Mouse (Mus musculus) telencephalon, adult 2 months (tissue): ENCODE results near the gene Gm37240.

Source experiments
- DNase-seq: peaks from one replicate; pipeline ENCODE4 v3.0.0-alpha.2; 2011; ENCODE audit warnings: low read depth, low spot score

The Gm37240 gene

DNA sequence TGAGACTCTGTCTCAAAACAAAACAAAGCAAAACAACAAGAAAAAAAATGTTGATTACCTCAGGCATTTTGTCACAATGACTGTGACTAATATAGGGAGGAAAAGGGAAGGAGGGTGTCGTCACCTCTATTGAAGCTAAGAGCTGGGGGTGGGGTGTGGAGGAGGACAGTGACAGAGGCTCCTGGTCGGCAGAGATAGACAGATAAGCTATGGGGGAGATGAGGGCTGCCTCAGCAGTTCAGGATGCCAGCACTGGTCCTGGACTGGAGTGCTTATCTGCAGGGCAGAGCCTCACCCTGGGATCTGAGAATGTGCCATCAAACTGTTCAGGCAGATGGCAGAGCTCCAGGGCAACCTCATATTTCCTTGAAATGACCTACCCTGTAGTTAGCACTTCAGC is 1115.3 kb downstream of the Gm37240 start:
- no peak for DNase-seq

DNA sequence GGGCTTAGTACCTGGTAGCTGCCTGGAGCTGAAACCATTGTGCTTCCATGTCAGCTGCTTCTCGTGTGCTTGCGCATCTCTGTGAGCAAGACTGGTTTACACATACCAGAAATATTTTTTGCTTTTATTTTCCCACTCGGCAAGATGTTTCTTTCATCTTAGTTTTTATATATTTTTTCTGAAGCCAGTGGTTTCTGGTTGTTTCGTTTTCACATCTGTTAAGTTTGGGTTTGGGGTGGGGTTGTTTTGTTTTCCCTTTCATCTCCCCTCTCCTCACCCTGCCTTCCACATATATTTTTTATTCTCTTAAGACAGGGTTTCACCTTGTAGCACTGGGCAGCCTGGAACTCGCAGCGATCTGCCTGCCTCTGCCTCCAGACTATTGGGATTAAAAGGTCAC is 1116.8 kb downstream of the Gm37240 start:
- DNase-seq: no peak

DNA sequence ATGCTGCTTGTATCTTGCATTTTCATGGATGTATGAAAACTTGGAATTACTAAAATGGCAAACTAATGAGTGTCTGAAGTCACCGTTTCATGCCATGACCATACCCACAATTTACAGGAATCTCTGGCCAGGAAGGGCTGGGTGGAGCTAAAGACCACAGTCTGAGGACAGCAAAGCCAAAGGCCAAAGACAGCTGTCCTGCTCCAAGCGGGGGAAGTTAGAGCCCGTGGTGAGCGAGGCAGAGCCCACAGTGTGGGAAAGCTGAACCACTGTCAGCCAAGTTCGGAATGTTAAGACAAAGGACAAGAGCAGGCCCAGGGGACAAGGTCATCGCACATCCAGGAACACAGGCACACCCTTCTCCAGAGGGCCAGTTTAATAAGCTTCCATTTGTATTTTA is 1117.9 kb downstream of the Gm37240 start:
- DNase-seq: no peak

DNA sequence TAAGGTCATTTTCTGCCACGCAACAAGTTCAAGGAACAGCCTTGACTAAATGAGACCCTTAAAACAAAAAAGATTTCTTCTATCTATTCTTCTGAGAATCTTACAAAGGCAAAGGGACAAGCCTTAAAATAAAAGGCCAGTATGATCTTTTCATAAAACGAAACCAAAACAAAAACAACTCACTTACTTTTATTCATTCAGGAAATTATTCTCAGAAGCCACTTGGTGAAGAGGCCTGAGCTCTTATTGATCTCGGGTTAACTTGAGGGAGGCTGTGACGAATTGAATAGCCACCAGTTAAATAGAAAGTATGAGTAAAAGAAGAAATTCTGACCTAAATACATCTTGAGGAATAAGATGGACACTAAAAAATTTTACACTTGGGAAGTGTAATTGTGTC is 1118.4 kb downstream of the Gm37240 start:
- no peak for DNase-seq

DNA sequence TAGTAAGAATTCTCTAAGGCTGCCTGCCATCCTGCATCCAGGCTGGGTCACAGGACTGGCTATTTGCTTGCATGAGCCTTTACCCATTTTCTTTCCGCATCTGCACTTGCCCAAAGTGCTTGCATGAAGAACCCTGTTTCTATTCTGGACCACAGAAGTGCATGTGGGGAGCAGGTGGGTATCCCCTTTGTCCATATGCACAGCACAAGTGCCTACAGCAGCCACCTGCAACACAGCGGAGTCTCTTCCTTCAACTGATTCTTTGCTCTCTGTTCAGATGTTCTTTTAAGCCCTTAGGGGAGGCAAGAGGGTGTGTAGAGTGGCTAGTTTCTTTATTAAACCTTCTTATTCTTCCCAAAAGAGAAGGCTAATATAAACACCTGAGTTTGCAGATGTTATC is 1133.5 kb downstream of the Gm37240 start:
- DNase-seq: no peak

DNA sequence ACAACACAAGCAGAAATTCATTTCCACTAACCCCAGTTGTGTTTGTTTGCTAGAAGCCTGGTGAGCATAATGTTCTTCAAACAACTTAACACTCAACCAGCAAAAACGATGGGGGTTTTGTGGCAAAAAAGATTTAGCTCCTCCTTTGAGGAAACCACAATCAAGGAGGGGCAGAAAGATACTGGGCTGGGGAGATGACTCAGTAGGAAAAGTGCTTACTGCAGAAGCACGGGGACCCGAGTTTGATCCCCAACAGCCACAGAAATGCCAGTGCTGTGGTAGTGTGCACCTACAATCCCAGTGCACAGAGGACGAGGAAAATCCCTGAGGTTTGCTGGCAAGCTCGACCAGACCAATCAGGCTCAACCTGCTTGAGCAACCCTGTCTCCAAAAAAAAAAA is 1138.1 kb downstream of the Gm37240 start:
- no peak for DNase-seq

DNA sequence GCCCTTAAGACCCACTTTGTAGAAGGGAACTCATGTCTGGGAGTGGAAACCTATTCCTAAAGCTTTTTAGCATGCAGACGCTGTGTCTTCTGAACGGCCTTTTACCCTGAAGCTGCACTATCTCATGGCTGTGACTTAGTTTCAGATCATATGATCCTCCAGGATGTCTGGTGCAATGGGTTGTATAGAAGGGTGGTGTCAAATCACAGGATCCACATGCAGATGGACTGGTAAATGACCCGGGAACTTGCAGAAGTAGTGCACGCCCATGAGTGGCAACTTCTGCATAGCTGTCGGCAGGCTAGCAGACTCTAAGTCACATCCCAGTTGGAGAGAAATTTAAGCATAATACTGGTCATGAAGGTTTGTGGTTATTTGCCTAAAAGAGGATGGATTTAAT is 1139.2 kb downstream of the Gm37240 start:
- no peak for DNase-seq

DNA sequence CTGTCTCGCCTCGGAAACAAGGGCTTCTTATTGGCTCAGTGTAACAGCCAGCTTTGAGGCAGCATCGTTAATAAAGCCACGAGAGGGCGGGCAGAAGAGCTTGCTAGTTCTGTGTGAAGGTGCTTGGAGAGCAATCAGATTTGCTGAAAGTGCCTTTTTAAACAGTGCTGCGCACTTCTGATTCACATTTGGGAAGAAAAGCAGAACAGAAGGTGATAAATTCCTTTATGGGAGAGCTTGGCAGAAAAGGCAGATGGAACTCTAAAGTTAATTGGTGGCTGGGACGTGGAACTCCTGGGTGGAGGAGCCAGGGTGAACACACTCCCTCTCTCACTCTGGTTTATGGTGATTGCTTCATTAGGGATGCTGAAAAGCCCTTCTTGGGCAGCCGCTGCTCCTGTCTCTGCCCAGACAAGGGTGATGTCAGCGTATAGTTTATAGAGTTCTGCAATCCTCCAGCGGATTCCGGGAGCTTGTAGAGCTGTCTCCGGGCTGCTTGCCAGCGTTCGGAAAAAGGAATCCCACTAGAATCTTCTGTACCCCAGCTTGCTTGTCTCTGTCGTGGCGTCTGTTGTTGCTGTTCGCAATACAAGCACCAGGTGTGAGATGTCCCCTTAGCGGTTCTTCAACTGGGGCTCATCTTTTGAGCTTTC is 1141.7 kb downstream of the Gm37240 start:
- DNase-seq: peak; percentile 77

DNA sequence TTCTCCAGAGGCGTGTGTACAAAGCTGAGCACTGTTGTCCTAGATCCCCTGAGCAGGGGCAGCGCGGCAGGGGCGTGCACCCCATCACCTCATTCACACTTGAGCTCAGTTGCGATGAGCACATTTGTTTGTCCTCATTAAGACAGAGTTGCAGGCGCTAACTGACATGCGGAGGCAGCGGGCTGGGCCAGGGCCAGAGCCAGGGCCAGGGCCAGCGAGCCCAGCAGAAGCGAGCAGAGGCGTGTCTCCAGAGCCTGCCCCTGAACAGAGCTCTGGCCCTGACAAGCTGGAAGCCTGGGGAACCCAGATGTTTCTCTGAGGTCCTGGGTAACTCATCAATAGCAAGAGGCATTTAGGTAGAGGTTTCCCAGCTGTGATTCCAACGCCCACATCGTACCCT is 1142.6 kb downstream of the Gm37240 start:
- DNase-seq: no peak

DNA sequence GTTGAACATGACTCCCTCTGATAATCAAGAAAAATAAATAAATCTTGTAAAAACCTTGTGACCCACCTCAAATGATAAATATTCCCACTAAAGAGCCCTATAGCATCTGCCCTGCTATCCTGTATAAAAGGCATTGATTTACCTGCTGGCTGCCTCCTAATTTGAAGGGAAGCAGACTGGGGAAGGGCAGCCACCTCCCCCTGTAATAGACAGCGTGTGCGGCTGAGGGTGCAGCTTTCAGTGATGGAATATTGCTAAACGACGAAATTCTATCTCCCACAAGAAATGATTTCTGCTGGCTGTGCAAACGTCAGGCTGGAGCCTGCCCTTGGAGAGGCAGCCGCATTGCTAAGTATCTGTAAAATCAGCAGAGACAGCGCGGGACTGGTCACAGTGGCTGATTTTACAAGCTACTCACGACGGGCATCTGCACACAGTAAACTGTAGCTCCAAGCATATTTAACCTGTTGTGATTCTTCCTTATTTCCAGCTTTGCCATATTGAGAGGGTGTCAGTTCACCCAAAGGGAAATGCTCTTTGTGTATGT is 1147.2 kb downstream of the Gm37240 start:
- DNase-seq: no peak

DNA sequence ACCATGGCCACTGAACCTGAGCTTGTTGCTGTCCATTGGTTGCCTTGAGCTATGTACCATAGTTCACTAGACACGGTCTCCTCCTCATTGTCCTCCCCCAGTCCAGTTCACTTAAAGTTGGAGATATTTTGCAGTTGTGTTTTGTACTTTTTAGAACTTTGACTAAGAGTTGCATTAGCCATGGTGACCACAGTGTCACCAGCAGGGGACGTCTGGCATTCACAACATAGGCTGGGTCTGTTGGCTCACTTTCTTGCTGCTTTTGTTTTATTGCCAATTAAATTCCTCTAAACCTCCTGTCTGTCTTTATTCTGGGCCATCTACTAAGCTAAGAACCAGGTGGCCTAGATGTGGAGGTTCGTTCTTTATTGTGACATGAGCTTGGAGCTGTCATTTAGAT is 1150.2 kb downstream of the Gm37240 start:
- no peak for DNase-seq

DNA sequence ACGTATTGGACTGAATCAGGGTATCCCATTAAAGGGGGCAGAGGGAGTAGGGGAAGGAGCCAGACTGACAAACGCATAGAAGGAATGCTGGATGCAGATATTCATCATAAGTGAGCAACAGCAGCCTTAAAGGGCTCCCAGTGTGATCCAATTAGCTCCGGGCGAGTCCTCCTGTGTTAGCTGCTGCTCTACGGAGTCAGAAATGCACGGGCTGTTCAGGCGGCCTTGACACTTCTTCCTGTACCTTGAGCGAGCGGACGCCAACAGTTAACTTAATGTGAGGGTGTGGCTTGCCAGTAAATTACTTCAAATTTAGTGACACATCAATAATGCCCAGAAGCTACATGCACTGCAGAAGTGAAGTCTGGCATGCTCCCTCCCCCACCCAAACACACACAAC is 1151.6 kb downstream of the Gm37240 start:
- no peak for DNase-seq

DNA sequence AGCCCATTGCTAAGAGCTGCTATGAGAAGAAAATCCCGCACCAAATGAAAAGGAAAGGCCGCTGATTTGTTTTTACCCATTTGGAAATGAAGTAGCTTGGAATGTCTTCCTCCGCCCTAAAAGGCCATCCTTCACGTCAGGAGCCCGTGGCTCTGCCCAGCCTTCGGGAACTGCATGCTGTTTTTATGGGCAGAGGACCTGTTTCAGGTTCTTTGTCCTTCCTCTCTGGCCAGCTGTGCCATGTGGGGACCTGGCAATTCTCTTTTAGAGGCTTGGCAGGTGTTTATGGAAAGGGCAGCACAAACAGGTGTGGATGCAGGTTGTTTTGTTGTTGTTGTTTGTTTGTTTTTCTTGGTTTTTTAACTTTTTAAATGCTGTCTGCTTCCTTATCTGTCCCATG is 1154.8 kb downstream of the Gm37240 start:
- DNase-seq: no peak

DNA sequence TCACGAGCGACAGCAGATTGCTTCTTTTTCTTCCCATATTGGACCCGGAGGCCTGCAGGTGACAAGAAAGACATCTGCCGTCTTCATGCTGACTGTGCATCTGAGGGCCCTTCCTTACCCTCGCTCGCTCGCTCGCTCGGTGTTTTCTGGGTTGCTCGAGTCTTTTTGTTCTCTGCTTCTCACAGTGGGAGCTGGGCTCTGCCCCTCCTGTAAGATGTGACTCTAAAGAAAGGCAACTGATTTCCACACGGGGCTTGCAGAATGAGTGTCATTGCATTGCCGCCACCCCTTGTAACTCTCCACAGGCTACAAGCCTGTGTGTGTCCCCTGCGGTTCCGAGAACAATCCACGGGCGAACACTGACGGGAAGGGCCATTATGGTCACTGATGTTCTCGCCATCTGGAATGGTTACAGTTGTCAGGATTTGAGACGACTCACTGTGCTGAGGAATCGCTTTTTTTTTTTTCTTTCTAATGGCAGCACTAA is 1155.3 kb downstream of the Gm37240 start:
- DNase-seq: no peak

DNA sequence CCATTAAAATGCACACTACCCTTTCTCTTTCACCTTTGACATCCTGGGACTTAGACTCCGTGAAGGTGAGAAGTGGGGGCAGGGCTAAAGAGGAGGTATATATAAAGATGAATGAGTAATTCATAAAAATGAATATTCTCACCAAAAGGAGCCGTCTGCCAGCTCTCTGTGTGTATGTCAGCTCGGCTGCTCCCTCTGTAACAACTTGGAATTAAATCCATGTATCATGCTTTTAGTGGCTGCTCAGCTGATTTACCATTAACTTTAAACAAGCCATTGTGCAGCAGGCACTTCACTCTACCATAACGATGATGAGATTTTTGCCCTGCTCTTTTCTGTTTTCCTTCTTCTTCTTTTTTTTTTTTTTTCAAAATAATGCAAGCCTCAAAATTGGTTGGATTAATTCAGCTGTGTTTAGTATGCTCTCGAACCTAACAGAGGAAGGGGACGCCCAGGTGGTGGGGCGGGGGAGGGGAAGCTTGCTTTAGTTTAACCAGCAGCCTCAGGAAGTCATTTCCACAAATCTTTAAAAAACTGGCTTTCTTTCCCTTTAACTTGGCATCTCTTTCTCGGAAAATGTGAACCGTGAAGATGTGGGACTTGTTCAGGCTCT is 1155.8 kb downstream of the Gm37240 start:
- peak; percentile 10 for DNase-seq

DNA sequence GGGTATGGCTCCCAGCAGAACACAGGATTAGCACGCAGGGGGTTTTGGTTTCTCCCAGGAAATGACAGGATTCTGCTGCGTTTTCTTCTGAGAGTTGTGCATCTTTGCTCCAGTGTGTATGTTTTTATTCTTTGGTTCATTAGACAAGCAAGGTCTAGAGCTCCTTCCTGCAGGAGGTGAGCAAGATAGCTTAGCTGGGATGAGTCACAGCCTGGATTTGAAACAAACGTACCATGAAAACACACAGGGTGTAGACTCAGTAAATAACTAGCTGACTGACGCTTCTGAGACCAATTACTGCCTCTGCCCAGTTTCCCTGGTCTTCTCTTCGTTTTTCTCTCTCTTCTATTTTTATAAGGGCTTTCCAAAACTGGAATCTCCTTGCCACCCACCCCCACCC is 1156.3 kb downstream of the Gm37240 start:
- DNase-seq: peak; percentile 3

DNA sequence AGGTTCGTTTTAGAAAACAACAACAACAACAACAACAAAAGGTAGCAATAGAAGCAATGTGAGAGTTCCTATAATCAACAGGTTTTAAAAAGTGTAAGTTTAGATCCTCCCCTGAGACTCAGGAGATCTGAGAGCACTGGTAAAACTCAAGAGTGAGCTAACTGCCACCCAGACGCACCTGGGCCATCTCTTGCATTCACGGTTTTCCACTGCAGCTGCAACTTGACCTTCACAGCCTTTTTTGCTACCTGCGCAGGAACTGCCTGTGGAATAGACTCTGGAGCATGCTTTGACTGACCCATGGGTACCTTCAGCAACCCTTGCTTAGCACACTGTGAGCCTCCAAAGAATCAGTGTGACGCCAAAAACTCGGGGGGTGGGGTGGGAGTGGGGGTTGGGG is 1157.5 kb downstream of the Gm37240 start:
- DNase-seq: no peak

DNA sequence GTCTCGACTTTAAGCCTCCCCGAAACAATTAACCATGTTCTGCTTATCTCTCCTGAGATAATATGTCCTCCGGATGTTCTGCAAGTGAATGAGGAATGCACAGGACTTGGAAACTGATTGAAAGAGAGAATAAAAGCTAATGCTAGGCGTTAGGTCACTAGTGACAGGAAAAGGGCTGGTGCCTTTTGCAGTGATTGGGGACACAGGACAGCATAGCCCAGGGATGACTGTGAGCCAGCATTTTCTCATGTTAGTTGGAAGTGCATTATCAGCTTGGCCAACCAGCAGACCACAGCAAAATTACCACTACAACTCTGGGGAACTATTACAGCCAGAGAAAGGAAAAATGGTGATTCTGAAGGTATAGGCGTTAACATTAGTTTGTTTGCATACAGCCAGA is 1163.3 kb downstream of the Gm37240 start:
- no peak for DNase-seq

DNA sequence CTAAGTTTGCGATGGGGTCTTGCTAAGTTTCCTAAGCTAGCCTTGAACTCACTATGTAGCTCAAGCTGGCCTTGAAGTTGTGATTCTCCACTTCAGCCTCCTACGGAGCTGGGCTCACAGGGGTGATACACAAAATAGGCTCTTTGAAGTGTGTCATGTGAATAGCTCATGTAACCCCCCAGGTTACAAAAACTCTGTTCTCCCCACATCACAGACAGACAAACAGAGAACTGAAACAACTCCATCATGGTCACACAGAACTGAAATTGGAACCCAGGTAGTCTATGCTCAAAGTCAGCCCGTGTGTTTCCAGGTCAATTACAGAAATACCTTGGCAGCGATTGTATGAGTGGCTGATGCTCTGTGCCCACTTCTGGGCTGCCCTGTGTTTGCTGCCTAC is 1164.6 kb downstream of the Gm37240 start:
- DNase-seq: no peak

DNA sequence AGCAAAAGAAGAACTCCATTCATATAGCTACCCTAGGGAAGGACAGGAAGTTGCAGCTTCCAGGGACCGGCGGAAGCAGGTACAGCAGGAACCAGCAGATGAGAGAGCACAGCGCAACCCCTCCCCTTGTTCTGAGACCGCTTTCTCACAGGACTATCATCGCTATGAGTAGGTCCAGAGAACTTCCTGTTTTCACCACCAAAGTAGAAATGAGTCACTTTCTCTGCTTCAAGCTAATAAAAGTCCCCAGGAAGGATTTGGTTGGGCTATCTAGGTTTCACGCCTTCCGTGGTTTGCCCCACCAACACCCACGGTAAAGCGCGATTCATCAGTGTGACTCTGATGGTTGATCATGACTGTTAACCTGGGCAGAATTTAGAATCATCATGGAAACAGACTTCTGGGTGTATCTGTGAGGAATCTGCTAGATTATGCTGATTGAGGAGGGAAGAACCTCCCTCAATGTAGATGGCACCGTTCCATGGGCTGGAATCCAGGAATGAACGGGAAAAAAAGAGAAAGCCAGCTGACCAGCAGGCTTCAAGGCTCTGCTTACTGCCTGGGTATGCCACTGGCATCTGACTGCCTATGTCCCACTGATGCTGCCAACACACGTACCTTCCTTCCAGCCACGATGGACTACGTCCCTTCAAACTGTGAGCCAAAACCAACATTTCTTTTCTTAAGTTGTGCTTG is 1172.1 kb downstream of the Gm37240 start:
- DNase-seq: no peak

DNA sequence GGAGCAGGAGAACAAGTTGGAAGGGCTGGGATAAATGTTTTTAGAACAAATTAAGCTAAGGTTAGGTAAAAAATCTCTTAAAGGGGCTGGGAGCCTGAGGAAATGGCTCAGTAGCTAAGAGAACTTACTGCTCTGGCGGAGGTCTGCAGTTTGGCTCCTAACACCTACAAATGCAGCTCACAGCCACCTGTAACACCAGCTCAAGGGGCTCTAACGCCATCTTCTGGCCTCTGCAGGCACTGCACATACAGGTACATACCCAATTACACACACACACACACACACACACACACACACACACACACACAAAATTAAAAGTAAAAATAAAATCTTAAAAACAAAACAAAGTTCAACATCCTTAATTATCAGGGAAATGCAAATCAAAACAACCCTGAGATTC is 1174.4 kb downstream of the Gm37240 start:
- no peak for DNase-seq

DNA sequence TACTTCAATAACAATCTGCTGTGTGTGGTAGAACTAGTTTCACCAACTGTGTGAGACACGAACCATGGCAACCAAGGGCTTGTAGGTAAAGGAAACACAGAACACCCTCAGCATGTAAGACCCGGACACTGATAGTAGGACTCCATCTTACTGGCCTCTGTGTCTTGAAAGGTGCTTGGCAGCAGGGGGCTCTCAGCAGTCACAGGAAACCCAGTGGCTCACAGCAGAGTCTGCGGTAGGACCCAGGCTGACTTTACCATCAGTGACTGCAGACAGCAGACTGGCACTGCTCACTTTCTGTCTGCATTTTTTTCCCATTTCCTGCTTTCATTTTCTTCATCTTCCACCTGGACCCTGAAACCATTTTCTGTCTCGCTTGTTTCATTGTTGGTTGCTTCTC is 1176.6 kb downstream of the Gm37240 start:
- DNase-seq: no peak

DNA sequence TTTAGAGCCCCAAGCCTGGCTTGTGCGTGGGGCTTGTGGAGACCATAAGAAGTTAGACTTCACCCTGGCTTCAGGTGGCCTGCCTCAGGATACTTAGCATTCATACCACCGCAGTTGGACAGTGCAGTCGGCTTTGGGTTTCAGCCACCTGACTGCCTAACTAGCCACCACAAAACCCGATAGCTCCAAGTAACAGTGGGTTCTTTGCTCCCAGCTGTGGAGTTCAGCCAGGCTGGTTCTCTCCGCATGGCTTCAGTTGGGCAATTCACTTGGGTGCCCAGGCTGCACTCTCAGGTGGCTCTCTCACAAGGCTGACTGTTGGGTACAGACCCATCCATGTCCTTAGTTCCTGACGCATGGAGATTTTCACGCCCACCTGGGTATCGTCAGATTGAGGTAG is 1177.4 kb downstream of the Gm37240 start:
- DNase-seq: no peak
